Mouse (Mus musculus) heart, embryonic 16.5 days (tissue): ENCODE measurements around the gene Sec22a. TPM values are rescaled to one million over a fixed set of nuclear protein-coding genes. Genes with fewer than 3 reads are reported as not detected.

Experiments used
- ATAC-seq: fragments of 200-750 bp; cut with Nextera tagmentation; replicated peaks from 2 replicates; pipeline ENCODE4 v1.8.0; 2017; ENCODE audit warnings: moderate number of reproducible peaks; ENCODE audit not compliant: insufficient read depth, low FRiP score; ENCODE audit errors: extremely low read depth
- H3K27ac ChIP-seq: fragments of 300-500 bp; sonication (generic); 2 replicates; pipeline ENCODE4 v1.5.1; 2014; ENCODE audit warnings: mild to moderate bottlenecking, low read length, control low read depth, moderate library complexity
- H3K27me3 ChIP-seq: fragments of 300-500 bp; sonication (generic); 2 replicates; pipeline ENCODE4 v1.6.1; 2014; ENCODE audit warnings: low read length, mixed read lengths; ENCODE audit not compliant: control insufficient read depth, insufficient read depth
- H3K36me3 ChIP-seq: fragments of 300-500 bp; sonication (generic); 2 replicates; pipeline ENCODE4 v1.6.1; 2014; ENCODE audit not compliant: control insufficient read depth, insufficient read depth
- H3K4me1 ChIP-seq: fragments of 300-500 bp; sonication (generic); 2 replicates; pipeline ENCODE4 v1.6.1; 2014; ENCODE audit warnings: low read length, mixed read lengths; ENCODE audit not compliant: control insufficient read depth, insufficient read depth
- H3K4me2 ChIP-seq: fragments of 300-500 bp; sonication (generic); 2 replicates; pipeline ENCODE4 v1.6.1; 2014; ENCODE audit warnings: low read depth, mild to moderate bottlenecking, control low read depth, low read length
- H3K4me3 ChIP-seq: fragments of 300-500 bp; sonication (generic); 2 replicates; pipeline ENCODE4 v1.5.1; 2014; ENCODE audit warnings: mild to moderate bottlenecking, control low read depth, low read length
- H3K9ac ChIP-seq: fragments of 300-500 bp; sonication (generic); 2 replicates; pipeline ENCODE4 v1.6.1; 2014; ENCODE audit warnings: low read length, control low read depth
- H3K9me3 ChIP-seq: fragments of 300-500 bp; sonication (generic); replicated peaks from 2 replicates; pipeline ENCODE4 v1.6.1; 2016; ENCODE audit warnings: low read length; ENCODE audit not compliant: control insufficient read depth
- WGBS: fragments of 180-500 bp; shearing (Covaris S2); extraction: QIAGEN DNeasy Blood & Tissue Kit; methylation state at CpG from one replicate; pipeline ENCODE4 v1.1.7; 2014; 5-methylcytosine and 5-hydroxymethylcytosine counted together
- polyA plus RNA-seq: library from polyadenylated mRNA; unstranded; fragments of >200 nt; fragmentation: Nextera tagmentation; extraction: Ambion mirVana; gene quantifications from 2 replicates; pipeline ENCODE4 v1.2.1, GENCODE M21; 2015

The Sec22a gene
- polyA plus RNA-seq, 1 experiment from 2014 or later = 34.2 TPM

GRCm38 (mm10) chr16:35308016-35308415 lies 55.7 kb downstream of the Sec22a start:
- no peaks in the 10 kb centered on the region for H3K27me3 ChIP-seq
- 77% methylated on average over 6 of the region's 6 CpGs for WGBS
- no peak for ATAC-seq
- H3K9ac ChIP-seq = 0 out of 2 replicates have a peak overlapping the region, but pooled peaks have one; percentile 3
- H3K27ac ChIP-seq = peak overlapping the region; percentile 64
- peaks cover 4% of the 10 kb centered on the region; the same call in 1 of the 2 replicates for H3K36me3 ChIP-seq
- H3K4me1 ChIP-seq = peaks cover 36% of the 10 kb centered on the region
- no peaks in the 10 kb centered on the region for H3K9me3 ChIP-seq
- H3K4me3 ChIP-seq = no peak overlapping the region
- no peak overlapping the region for H3K4me2 ChIP-seq

DNA sequence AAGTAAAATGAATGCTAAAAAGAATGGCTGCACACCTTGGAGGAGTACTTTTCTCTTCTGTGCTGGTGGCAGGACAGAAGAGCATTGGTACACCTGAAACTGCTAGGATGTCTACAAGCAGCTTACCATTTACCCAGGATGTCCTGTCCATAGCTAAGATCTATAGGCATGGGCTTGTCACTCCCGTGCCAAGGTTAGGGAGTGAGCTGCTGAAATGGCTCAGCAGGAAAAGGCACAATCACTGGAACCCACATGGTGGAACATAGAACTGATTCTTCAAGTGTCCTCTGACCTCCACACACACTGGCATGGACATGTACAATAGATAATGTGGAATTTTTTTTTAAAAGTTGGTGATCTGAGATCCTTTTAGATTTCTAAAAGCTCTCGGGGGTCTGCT lies 56.4 kb downstream of the Sec22a start:
- no peak overlapping the region for H3K4me3 ChIP-seq
- no peak overlapping the region for H3K4me2 ChIP-seq
- no peak for ATAC-seq
- H3K27ac ChIP-seq = no peak overlapping the region
- no peak overlapping the region for H3K9ac ChIP-seq
- peaks cover 36% of the 10 kb centered on the region for H3K4me1 ChIP-seq
- H3K36me3 ChIP-seq = peaks cover 4% of the 10 kb centered on the region; the same call in 1 of the 2 replicates
- H3K9me3 ChIP-seq = no peaks in the 10 kb centered on the region
- 80% methylated on average over 2 of the region's 2 CpGs for WGBS
- H3K27me3 ChIP-seq = no peaks in the 10 kb centered on the region

DNA sequence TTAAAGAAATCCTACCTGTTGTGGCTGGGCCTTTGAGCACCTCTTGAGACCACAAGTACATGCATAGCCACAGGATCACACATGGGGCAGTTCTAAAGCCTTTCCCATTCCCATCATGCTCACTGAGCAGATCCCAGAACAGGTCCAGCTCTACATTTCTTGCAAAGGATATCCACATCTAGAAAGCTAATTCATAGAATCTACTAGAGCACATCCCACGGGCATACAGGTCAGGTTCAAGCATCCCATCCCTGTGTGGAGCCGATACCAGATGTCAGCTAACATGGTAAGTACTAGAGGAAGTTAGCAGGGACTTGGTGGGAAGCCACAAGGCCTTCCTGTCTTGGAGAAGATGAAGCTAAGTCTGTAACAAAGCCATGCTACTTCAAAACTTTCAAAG lies 57.1 kb downstream of the Sec22a start:
- no peaks in the 10 kb centered on the region for H3K27me3 ChIP-seq
- peaks cover 29% of the 10 kb centered on the region for H3K4me1 ChIP-seq
- H3K27ac ChIP-seq = no peak overlapping the region
- no peak overlapping the region for H3K4me2 ChIP-seq
- ATAC-seq = no peak
- no peak overlapping the region for H3K4me3 ChIP-seq
- no peaks in the 10 kb centered on the region for H3K9me3 ChIP-seq
- H3K9ac ChIP-seq = no peak overlapping the region
- peaks cover 4% of the 10 kb centered on the region; the same call in 1 of the 2 replicates for H3K36me3 ChIP-seq
- WGBS = 81% methylated on average over 2 of the region's 2 CpGs

DNA sequence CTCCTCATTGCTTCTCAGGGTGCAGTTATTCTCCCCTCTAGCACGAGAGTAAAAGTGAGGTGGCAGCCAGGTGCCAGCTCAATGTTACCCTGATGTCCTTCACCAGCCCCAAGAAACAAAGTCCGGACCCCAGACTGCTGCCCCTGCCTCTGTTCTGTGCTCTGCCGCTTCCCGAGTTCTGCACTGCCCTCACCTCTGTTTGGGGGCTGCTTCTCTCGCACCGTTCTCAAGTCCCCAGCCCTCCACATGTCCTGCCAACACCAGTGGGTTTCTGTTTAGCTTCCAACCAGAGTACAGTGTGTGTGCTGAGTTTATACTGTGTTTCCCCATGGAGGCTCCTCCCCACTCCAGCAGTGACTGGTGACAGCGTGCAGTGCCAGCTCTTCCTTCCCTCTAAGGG lies 58.5 kb downstream of the Sec22a start:
- no peaks in the 10 kb centered on the region for H3K27me3 ChIP-seq
- WGBS = 85% methylated on average over 7 of the region's 7 CpGs
- ATAC-seq = no peak
- peaks cover 24% of the 10 kb centered on the region for H3K4me1 ChIP-seq
- H3K4me3 ChIP-seq = no peak overlapping the region
- H3K36me3 ChIP-seq = peaks cover 6% of the 10 kb centered on the region; the same call in 1 of the 2 replicates
- no peaks in the 10 kb centered on the region for H3K9me3 ChIP-seq
- H3K4me2 ChIP-seq = no peak overlapping the region
- H3K9ac ChIP-seq = no peak overlapping the region
- H3K27ac ChIP-seq = no peak overlapping the region

DNA sequence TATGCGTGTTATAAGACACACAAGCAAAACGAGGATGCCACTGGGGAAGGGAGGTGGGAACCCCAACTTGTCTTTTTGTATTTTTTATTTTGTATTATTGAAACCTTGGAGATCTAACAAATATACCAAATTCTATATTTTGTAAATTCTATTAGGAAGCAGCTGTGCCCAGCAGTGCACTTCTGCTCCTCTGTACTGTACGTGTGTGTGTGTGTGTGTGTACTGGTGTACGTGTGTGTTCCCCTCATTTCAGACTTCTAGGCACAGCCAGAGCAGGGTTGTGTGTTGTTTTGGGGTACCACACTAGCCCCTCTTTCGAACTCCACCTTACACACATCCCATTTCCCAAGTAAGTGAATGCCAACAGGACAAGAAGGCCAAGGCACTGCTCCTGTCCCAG lies 59.3 kb downstream of the Sec22a start:
- ATAC-seq = no peak
- H3K27ac ChIP-seq = no peak overlapping the region
- no peak overlapping the region for H3K9ac ChIP-seq
- peaks cover 22% of the 10 kb centered on the region for H3K4me1 ChIP-seq
- H3K36me3 ChIP-seq = peaks cover 12% of the 10 kb centered on the region
- no peak overlapping the region for H3K4me3 ChIP-seq
- H3K4me2 ChIP-seq = no peak overlapping the region
- 0 out of 2 replicates have a peak, but pooled peaks cover 3% of the 10 kb centered on the region for H3K9me3 ChIP-seq
- no peaks in the 10 kb centered on the region for H3K27me3 ChIP-seq
- 89% methylated on average over 5 of the region's 5 CpGs for WGBS

GRCm38 (mm10) chr16:35303721-35304120 lies 60.0 kb downstream of the Sec22a start:
- Histone ChIP-seq H3K9ac (no peak overlapping the region), H3K36me3 (peaks cover 14% of the 10 kb centered on the region), H3K4me3 (no peak overlapping the region), H3K4me1 (peaks cover 18% of the 10 kb centered on the region), H3K27ac (no peak overlapping the region), H3K4me2 (no peak overlapping the region), H3K27me3 (no peaks in the 10 kb centered on the region), H3K9me3 (0 out of 2 replicates have a peak, but pooled peaks cover 3% of the 10 kb centered on the region)
- ATAC-seq = no peak
- 85% methylated on average over 6 of the region's 6 CpGs for WGBS

- no peak overlapping the region for H3K4me3 ChIP-seq
- H3K36me3 ChIP-seq = peaks cover 14% of the 10 kb centered on the region
- H3K9ac ChIP-seq = no peak overlapping the region
- H3K27ac ChIP-seq = no peak overlapping the region
- no peak; the same call in 1 of the 2 replicates for ATAC-seq
- 46% methylated on average over 7 of the region's 7 CpGs for WGBS
- no peaks in the 10 kb centered on the region for H3K27me3 ChIP-seq
- H3K4me1 ChIP-seq = peaks cover 12% of the 10 kb centered on the region
- no peak overlapping the region for H3K4me2 ChIP-seq
- H3K9me3 ChIP-seq = 0 out of 2 replicates have a peak, but pooled peaks cover 3% of the 10 kb centered on the region
These were observed 61.1 kb downstream of the Sec22a start for GRCm38 (mm10) chr16:35302441-35303280.

DNA sequence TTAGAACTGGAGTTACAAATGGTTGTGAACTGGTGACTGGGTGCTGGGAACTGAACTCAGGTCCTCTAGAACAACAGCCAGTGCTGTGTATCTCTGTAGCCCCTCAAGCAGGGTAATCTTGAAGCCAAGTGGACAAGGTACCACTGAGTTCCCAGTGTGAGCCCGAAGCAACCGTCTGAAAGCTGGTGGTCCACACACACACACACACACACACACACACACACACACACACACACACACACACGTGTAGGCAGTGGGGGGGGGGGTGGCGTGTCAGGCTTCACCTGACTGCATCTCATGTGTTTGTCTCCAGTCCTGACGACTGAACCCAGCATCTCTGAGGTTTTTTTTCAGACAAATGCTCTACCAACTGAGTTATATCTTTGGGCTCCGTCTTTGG lies 63.6 kb downstream of the Sec22a start:
- Histone ChIP-seq H3K4me3 (no peak overlapping the region), H3K9me3 (0 out of 2 replicates have a peak, but pooled peaks cover 3% of the 10 kb centered on the region), H3K36me3 (peaks cover 14% of the 10 kb centered on the region), H3K4me1 (peaks cover 5% of the 10 kb centered on the region), H3K27ac (no peak overlapping the region), H3K9ac (no peak overlapping the region), H3K27me3 (no peaks in the 10 kb centered on the region), H3K4me2 (no peak overlapping the region)
- ATAC-seq = no peak
- WGBS = 92% methylated on average over 6 of the region's 6 CpGs

GRCm38 (mm10) chr16:35297786-35298185 lies 65.9 kb downstream of the Sec22a start:
- peaks cover 22% of the 10 kb centered on the region for H3K36me3 ChIP-seq
- peak; percentile 31; the same call in 1 of the 2 replicates for ATAC-seq

More at GRCm38 (mm10) chr16:35297786-35298185, 65.9 kb downstream of the Sec22a start:
- Histone ChIP-seq H3K4me2 (no peak overlapping the region), H3K9me3 (0 out of 2 replicates have a peak, but pooled peaks cover 3% of the 10 kb centered on the region), H3K27me3 (no peaks in the 10 kb centered on the region), H3K4me1 (peaks cover 5% of the 10 kb centered on the region), H3K4me3 (no peak overlapping the region), H3K27ac (no peak overlapping the region; the same call in 1 of the 2 replicates), H3K9ac (no peak overlapping the region)
- WGBS = 53% methylated on average over 5 of the region's 5 CpGs
